Comparison of ENCODE assay signal across 1 mouse cellular context in the genomic region with DNA sequence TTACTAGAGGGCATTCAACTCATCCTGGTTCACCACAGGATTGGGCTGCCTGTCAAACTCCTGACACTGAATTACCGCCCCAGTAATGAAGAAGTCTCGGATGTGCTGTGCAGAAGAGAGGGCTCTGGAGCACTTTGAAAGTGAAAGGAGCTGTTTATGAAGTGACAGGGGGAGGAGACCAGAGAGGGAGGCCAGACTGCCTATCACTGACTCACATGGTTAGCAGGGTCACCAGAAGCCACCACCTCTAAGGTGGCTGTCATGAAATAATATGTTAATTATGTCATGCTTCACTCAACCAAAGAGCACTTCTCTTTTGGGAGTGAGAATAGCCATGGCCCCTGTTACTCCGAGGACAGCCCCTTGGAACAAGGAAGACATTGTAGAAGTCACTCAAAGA.
TF ChIP-seq lines count a peak whose summit lies in the region.

No protein-coding gene starts in this region.

TF ChIP-seq in CH12.LX, 34 proteins besides CTCF, POLR2A, EP300 and RAD21 (continued from another document):
- peak; percentile 58 for TF ChIP-seq ETS1 (conservative IDR thresholded peaks at IDR 0.05; ENCODE audit: low read depth, low read length)
- peak; percentile 27 for TF ChIP-seq SIN3A (IDR thresholded peaks at IDR 0.05; ENCODE audit: low read length)
- TF ChIP-seq KAT2A (IDR thresholded peaks at IDR 0.05; ENCODE audit: insufficient replicate concordance, low read length) = no peak
- TF ChIP-seq HCFC1 (IDR thresholded peaks at IDR 0.05; ENCODE audit: low read depth, low read length) = no peak; the same call in 1 of the 2 replicates
